Mouse (Mus musculus) bone marrow, adult 2 months (tissue): ENCODE data around the gene Gm4791. TPM values are rescaled to one million over a fixed set of nuclear protein-coding genes. Genes with fewer than 3 reads are reported as not detected.

Source experiments
- H3K27ac ChIP-seq: fragments of 200-500 bp; 2 replicates; pipeline ENCODE4 v1.5.1; 2012; ENCODE audit warnings: low read depth, mild to moderate bottlenecking, control low read depth, inconsistent platforms, low read length; ENCODE audit not compliant: control insufficient read depth, poor library complexity, insufficient read depth
- H3K4me1 ChIP-seq: fragments of 200-500 bp; 2 replicates; pipeline ENCODE4 v1.6.1; 2011; ENCODE audit warnings: low read length; ENCODE audit not compliant: control insufficient read depth, insufficient read depth
- H3K4me3 ChIP-seq: fragments of 200-500 bp; replicated peaks from 2 replicates; pipeline ENCODE3; 2011; ENCODE audit warnings: mild to moderate bottlenecking, low read depth, low read length, control low read depth; ENCODE audit not compliant: control insufficient read depth
- CTCF ChIP-seq: fragments of 200-500 bp; IDR thresholded peaks from 2 replicates; pipeline ENCODE4 v1.5.1; 2011; ENCODE audit warnings: low read length, control low read depth; ENCODE audit not compliant: control insufficient read depth, insufficient read depth
- POLR2A ChIP-seq: fragments of 200-500 bp; IDR thresholded peaks from 2 replicates; pipeline ENCODE4 v1.6.1; 2011; ENCODE audit warnings: low read depth, mild to moderate bottlenecking, control low read depth, low read length, borderline replicate concordance; ENCODE audit not compliant: control insufficient read depth
- WGBS: fragments of 180-500 bp; shearing (Covaris S2); methylation state at CpG from one replicate; pipeline ENCODE4 v1.1.7; 2018; 5-methylcytosine and 5-hydroxymethylcytosine counted together
- polyA plus RNA-seq: library from polyadenylated mRNA; stranded (reverse); fragments of >200 nt; gene quantifications from 2 replicates; pipeline ENCODE4 v1.2.4, GENCODE M21; 2011; ENCODE audit warnings: low replicate concordance; ENCODE audit not compliant: missing spikeins, insufficient read depth, insufficient read length

Gene Gm4791
- polyA plus RNA-seq, 1 experiment = not detected

- Histone ChIP-seq H3K27ac (no peak overlapping the region), H3K4me3 (no peak overlapping the region), H3K4me1 (no peaks in the 10 kb centered on the region)
- WGBS = 72% methylated on average over 6 of the region's 6 CpGs
- TF ChIP-seq POLR2A (no peak), CTCF (no peak)
Observed at GRCm38 (mm10) chr9:47041569-47041968, 43.0 kb downstream of the Gm4791 start.
